Mouse (Mus musculus): ENCODE data around the gene Slc31a2.

DNA sequence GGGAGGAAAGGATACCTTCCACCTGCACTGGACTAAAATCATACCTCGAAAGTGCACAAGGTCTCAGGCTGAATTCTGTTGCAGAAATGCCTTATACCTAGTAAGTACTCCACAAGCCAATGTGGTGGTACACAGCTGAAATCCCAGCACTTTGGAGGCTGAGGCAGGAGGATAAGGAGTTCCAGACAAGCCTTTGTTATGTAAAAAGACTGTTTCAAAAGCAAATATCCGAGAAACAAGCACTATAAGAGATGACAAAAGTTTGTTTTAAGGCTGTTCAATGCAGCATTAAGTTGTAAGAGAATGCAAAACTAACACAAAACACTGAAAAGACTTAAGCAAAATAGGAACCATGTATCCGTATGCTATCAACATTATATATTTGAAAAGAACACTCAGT is 52.2 kb downstream of the Slc31a2 start:
- no peak for TF ChIP-seq CTCF (IDR thresholded peaks at IDR 0.05)
- no peak for TF ChIP-seq POLR2A (IDR thresholded peaks at IDR 0.05; ENCODE audit: insufficient read depth, low read depth, low read length)
- no peak for TF ChIP-seq EP300 (IDR thresholded peaks at IDR 0.05; ENCODE audit: insufficient read depth, low read depth, low read length)

Measured in heart, adult 2 months (tissue).